Mouse (Mus musculus): ENCODE results near the gene Ptpn13. TPM values are rescaled to one million over a fixed set of nuclear protein-coding genes. Genes with fewer than 3 reads are reported as not detected.

Gene Ptpn13
- polyA plus RNA-seq, 1 experiment from 2014 or later: 3.2 TPM

DNA sequence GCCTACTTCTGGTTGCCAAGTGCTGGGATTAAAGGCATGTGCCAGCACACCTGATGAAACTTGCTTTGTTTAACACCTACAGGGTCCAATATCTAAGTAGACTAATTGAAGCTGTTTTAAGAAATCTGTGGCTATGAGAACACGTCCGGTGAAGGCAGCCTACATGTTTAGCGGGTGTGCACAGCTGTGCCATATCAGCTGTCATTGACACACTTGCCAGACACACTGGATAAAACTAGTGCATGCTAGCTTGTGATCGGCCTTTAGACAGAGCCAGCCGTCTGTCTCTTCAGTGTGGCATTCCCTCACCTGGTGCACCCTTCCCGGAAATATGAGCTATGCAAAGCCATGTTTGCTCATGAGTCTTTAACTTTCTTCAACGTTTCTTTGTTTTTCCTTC, 166.9 kb downstream of the Ptpn13 start:
- no peaks in the 10 kb centered on the region for H3K27me3 ChIP-seq (replicated peaks; ENCODE audit: control insufficient read depth, insufficient read depth, low read length)
- no peaks in the 10 kb centered on the region for H3K36me3 ChIP-seq (ENCODE audit: control insufficient read depth, insufficient read depth, low read length)
- no peaks in the 10 kb centered on the region for H3K9me3 ChIP-seq (ENCODE audit: control insufficient read depth, low read length)
- no peaks in the 10 kb centered on the region for H3K4me1 ChIP-seq (ENCODE audit: control insufficient read depth, insufficient read depth, low read length)
- no peak overlapping the region for H3K9ac ChIP-seq (ENCODE audit: low read depth, low read length)
- no peak for ATAC-seq
- H3K4me2 ChIP-seq (ENCODE audit: low read depth, low read length): no peak overlapping the region
- no peak overlapping the region for H3K4me3 ChIP-seq (ENCODE audit: low read length)
- WGBS: 60% methylated on average over 7 of the region's 7 CpGs
- H3K27ac ChIP-seq (ENCODE audit: low read length): no peak overlapping the region

DNA sequence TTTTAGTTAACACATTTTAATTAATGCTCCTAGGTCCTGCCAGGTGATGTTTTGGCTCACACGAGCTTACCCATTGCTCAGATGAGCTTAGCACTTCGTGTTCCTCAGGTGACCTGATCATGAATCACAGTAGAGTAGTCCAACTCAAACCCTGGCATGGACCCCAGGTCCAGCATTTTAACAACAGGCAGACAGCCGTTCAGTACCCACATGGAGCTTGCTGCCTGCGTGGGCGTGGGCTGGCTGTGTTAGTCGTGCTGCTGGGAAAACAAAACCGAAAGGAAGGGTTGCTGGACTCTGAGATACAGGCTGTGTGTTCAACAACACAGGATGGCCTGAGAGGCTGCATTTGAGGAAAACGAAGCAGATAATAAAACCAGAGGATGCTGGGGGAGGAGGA, 167.7 kb downstream of the Ptpn13 start:
- H3K9me3 ChIP-seq (ENCODE audit: control insufficient read depth, low read length): no peaks in the 10 kb centered on the region
- H3K4me3 ChIP-seq (ENCODE audit: low read length): no peak overlapping the region
- H3K9ac ChIP-seq (ENCODE audit: low read depth, low read length): no peak overlapping the region
- WGBS: 74% methylated on average over 8 of the region's 8 CpGs
- H3K4me1 ChIP-seq (ENCODE audit: control insufficient read depth, insufficient read depth, low read length): no peaks in the 10 kb centered on the region
- no peaks in the 10 kb centered on the region for H3K36me3 ChIP-seq (ENCODE audit: control insufficient read depth, insufficient read depth, low read length)
- no peak for ATAC-seq
- no peak overlapping the region for H3K27ac ChIP-seq (ENCODE audit: low read length)
- H3K27me3 ChIP-seq (replicated peaks; ENCODE audit: control insufficient read depth, insufficient read depth, low read length): no peaks in the 10 kb centered on the region
- H3K4me2 ChIP-seq (ENCODE audit: low read depth, low read length): no peak overlapping the region

DNA sequence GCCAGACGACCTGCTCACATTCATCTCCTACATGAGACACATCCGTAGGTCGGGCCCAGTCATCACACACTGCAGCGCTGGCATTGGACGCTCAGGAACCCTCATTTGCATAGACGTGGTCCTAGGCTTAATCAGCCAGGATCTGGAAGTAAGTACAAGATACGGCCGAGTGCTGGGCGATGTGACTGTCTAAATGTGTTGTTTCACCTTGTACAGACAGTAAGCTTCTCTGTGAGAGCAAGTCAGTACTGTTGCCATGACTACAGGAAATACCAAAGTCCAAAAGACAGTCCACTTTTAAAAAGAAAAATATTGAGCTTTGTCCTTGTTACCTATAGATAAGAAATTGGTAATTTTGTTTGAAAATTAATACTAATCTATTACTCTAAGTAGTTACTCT, 168.6 kb downstream of the Ptpn13 start:
- H3K4me1 ChIP-seq (ENCODE audit: control insufficient read depth, insufficient read depth, low read length): no peaks in the 10 kb centered on the region
- H3K9ac ChIP-seq (ENCODE audit: low read depth, low read length): no peak overlapping the region
- no peaks in the 10 kb centered on the region for H3K36me3 ChIP-seq (ENCODE audit: control insufficient read depth, insufficient read depth, low read length)
- no peak for ATAC-seq
- no peak overlapping the region for H3K27ac ChIP-seq (ENCODE audit: low read length)
- no peak overlapping the region for H3K4me3 ChIP-seq (ENCODE audit: low read length)
- 84% methylated on average over 9 of the region's 9 CpGs for WGBS
- no peak overlapping the region for H3K4me2 ChIP-seq (ENCODE audit: low read depth, low read length)
- no peaks in the 10 kb centered on the region for H3K27me3 ChIP-seq (replicated peaks; ENCODE audit: control insufficient read depth, insufficient read depth, low read length)
- no peaks in the 10 kb centered on the region for H3K9me3 ChIP-seq (ENCODE audit: control insufficient read depth, low read length)

DNA sequence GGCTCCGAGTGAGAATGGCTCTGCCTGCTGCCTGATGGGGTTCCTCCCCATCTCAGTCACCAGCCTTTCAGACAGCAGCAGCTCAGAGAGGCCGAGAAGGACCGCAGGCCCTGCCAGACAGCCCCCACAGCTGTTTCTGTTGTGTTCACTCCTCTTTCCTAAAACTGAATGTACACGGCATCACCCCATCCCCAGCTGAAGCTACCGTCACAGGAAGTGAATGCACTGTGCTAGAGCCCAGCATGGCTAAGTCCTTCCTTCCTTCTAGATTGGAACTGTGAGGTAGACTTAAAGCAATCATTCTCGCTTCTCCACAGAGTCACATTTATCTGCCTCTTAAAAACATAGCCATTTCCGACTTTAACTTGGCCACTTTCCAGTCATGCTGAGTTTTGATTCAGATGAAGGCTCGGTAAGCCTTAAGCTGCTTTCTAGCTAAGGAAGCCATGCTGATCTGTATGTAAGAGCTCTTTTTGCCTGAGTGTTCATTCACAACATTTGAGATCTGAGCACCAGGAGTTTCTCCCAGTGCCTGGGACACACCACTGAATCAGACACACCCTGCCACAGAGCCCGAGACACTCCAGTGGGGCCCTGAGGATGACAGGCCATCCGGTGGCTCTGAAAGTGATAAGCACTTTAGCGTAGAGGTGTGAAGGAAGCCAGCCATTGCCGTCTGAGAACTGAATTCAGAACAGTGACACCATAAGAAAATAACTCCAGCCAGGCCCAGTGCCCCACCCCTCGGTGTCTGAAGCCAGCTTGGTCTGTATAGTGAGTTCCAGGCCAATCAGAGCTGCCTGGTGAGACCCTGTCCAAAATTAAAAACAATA, 170.6 kb downstream of the Ptpn13 start:
- Histone ChIP-seq H3K27ac (ENCODE audit: low read length) (no peak overlapping the region), H3K4me1 (ENCODE audit: control insufficient read depth, insufficient read depth, low read length) (no peaks in the 10 kb centered on the region), H3K27me3 (replicated peaks; ENCODE audit: control insufficient read depth, insufficient read depth, low read length) (no peaks in the 10 kb centered on the region), H3K4me3 (ENCODE audit: low read length) (no peak overlapping the region), H3K9me3 (ENCODE audit: control insufficient read depth, low read length) (no peaks in the 10 kb centered on the region), H3K9ac (ENCODE audit: low read depth, low read length) (no peak overlapping the region), H3K36me3 (ENCODE audit: control insufficient read depth, insufficient read depth, low read length) (no peaks in the 10 kb centered on the region), H3K4me2 (ENCODE audit: low read depth, low read length) (no peak overlapping the region)
- WGBS: 62% methylated on average over 13 of the region's 13 CpGs
- ATAC-seq: no peak

DNA sequence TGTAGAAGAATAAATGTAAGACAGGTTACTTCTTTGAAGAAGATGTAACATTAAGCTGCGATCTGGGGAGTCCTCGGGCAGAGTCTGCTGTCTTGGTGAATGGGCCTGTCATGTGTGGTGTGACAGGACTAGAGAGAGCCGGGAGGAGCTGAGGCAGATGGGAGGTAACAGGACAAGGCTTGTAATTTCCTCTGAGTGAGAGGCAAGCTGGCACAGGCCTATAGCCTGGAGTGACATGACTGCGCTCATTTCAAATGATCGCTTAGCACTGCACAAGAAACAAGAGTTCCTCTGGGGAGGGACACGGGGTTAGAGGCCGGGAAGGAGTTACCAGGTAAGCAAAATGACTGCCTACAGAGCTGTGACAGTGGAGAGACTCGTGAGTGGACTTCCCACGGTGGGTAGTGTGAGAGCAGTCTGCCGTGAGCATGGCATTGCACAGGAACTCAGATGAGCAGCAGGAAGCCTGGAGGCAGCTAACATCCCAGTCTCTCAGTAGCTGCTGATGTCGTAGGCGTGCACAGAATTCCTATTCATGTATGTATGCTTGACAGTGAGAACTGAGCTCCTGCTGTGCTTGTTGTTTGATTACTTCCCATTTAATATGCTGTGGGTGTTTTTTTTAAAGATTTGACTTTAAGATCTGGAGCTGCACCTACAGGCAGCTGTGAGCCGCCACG, 171.6 kb downstream of the Ptpn13 start:
- no peak overlapping the region for H3K27ac ChIP-seq (ENCODE audit: low read length)
- H3K9me3 ChIP-seq (ENCODE audit: control insufficient read depth, low read length): no peaks in the 10 kb centered on the region
- no peak for ATAC-seq
- H3K9ac ChIP-seq (ENCODE audit: low read depth, low read length): no peak overlapping the region
- H3K4me1 ChIP-seq (ENCODE audit: control insufficient read depth, insufficient read depth, low read length): no peaks in the 10 kb centered on the region
- H3K4me2 ChIP-seq (ENCODE audit: low read depth, low read length): no peak overlapping the region
- H3K4me3 ChIP-seq (ENCODE audit: low read length): no peak overlapping the region
- H3K36me3 ChIP-seq (ENCODE audit: control insufficient read depth, insufficient read depth, low read length): no peaks in the 10 kb centered on the region
- no peaks in the 10 kb centered on the region for H3K27me3 ChIP-seq (replicated peaks; ENCODE audit: control insufficient read depth, insufficient read depth, low read length)
- WGBS: 83% methylated on average over 14 of the region's 14 CpGs

DNA sequence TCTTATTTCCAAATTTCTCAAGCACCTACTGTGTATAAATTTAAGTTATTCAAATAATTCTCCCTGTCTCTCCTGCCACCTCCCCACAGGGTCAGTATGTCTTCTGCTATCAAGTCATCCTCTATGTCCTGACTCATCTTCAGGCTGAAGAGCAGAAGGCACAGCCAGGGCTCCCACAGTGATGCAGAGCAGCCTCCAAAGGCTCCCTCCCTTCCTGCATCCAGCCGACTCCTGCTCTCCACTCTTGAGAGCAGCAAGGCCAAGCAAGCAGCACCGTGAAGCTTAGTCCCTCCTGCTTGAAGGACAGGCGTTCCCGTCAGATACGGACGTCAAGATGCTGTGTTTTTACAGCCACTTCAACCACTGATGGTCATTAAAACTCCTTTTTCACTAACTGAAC, 172.6 kb downstream of the Ptpn13 start:
- no peak overlapping the region for H3K27ac ChIP-seq (ENCODE audit: low read length)
- no peaks in the 10 kb centered on the region for H3K36me3 ChIP-seq (ENCODE audit: control insufficient read depth, insufficient read depth, low read length)
- 69% methylated on average over 6 of the region's 6 CpGs for WGBS
- ATAC-seq: no peak
- no peak overlapping the region for H3K4me3 ChIP-seq (ENCODE audit: low read length)
- no peaks in the 10 kb centered on the region for H3K9me3 ChIP-seq (ENCODE audit: control insufficient read depth, low read length)
- no peak overlapping the region for H3K4me2 ChIP-seq (ENCODE audit: low read depth, low read length)
- no peak overlapping the region for H3K9ac ChIP-seq (ENCODE audit: low read depth, low read length)
- H3K4me1 ChIP-seq (ENCODE audit: control insufficient read depth, insufficient read depth, low read length): no peaks in the 10 kb centered on the region
- no peaks in the 10 kb centered on the region for H3K27me3 ChIP-seq (replicated peaks; ENCODE audit: control insufficient read depth, insufficient read depth, low read length)

DNA sequence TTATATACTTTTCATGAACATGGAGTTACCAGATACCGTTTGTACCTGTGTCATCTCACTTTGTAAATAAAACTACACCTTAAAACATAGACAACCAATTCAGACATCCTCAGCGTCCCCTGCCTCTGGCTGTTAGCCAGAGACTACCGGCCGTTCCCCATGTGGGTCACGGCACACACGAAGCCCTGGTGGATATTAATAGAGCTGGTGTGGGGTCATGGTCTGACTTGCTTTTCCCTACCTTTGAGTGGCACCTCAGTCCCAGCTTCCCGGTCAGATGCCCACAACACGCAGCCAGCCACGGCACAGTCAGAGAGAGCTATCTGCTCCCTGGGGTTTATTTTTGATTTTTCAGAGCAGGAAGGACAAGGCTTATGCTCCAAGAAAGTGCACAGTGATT, 173.3 kb downstream of the Ptpn13 start:
- WGBS: 78% methylated on average over 9 of the region's 9 CpGs
- H3K9me3 ChIP-seq (ENCODE audit: control insufficient read depth, low read length): no peaks in the 10 kb centered on the region
- no peak overlapping the region for H3K4me2 ChIP-seq (ENCODE audit: low read depth, low read length)
- no peak for ATAC-seq
- no peak overlapping the region for H3K4me3 ChIP-seq (ENCODE audit: low read length)
- no peak overlapping the region for H3K27ac ChIP-seq (ENCODE audit: low read length)
- no peaks in the 10 kb centered on the region for H3K36me3 ChIP-seq (ENCODE audit: control insufficient read depth, insufficient read depth, low read length)
- H3K9ac ChIP-seq (ENCODE audit: low read depth, low read length): no peak overlapping the region
- no peaks in the 10 kb centered on the region for H3K4me1 ChIP-seq (ENCODE audit: control insufficient read depth, insufficient read depth, low read length)
- no peaks in the 10 kb centered on the region for H3K27me3 ChIP-seq (replicated peaks; ENCODE audit: control insufficient read depth, insufficient read depth, low read length)

DNA sequence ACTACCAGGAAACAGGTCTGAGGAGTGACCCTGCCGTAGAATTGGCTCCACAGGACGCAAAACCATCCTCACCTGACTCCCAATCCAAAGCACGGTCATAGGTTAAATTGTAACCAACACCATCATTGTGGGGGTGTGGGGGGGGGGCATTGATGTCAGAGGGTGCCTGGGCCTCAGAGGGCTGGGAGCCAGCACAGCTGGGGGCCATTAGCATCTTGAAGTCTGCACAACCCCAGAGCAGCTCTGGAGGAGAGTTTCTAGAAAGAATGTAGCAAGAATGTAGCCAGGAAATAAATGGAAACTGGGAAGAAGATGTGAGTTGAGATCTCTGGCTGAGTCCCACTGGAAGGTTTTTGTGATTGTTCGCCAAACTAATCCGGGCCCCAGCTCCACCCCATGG, 173.9 kb downstream of the Ptpn13 start:
- no peak overlapping the region for H3K4me3 ChIP-seq (ENCODE audit: low read length)
- H3K27ac ChIP-seq (ENCODE audit: low read length): no peak overlapping the region
- H3K27me3 ChIP-seq (replicated peaks; ENCODE audit: control insufficient read depth, insufficient read depth, low read length): no peaks in the 10 kb centered on the region
- no peak for ATAC-seq
- H3K9me3 ChIP-seq (ENCODE audit: control insufficient read depth, low read length): no peaks in the 10 kb centered on the region
- H3K4me1 ChIP-seq (ENCODE audit: control insufficient read depth, insufficient read depth, low read length): no peaks in the 10 kb centered on the region
- no peak overlapping the region for H3K4me2 ChIP-seq (ENCODE audit: low read depth, low read length)
- no peak overlapping the region for H3K9ac ChIP-seq (ENCODE audit: low read depth, low read length)
- H3K36me3 ChIP-seq (ENCODE audit: control insufficient read depth, insufficient read depth, low read length): no peaks in the 10 kb centered on the region
- 72% methylated on average over 5 of the region's 5 CpGs for WGBS

DNA sequence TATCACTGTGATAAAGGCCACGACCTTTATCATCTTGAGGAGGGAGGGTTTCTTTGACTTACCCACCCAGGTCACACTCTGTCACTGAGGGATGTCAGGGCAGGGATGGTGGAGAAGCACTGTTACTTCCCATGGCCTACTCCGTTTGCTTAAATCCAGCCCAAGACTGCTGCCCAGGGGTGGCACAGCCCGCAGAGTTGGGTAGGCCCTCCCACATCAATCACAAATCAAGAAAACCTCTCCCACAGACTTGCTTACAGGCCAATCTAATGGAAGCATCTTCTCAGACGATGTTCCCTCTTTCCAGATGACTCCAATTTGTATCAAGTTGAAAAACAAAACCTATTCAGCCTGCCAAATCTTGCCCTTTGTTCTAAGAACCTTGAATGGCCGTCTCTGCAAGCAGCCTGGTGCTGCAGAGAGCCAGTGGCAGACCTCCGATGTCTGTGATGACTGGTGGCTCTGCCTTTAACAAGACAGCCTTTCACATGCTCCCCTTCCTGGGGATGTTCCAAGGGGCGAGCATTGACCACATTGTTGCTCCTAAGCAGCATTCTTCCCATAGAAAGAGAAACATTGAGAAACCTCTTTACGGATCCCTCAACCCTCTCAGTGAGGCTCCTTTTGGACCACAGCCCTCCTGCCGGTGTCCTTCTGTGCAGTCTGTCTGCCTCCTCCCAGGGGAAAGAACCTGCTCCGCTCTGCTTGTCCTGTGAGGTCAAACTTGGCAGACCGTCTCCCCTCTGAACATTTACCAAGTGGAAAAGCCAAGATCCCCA, 178.3 kb downstream of the Ptpn13 start:
- 66% methylated on average over 11 of the region's 11 CpGs for WGBS
- no peak overlapping the region for H3K9ac ChIP-seq (ENCODE audit: low read depth, low read length)
- no peaks in the 10 kb centered on the region for H3K27me3 ChIP-seq (replicated peaks; ENCODE audit: control insufficient read depth, insufficient read depth, low read length)
- H3K36me3 ChIP-seq (ENCODE audit: control insufficient read depth, insufficient read depth, low read length): no peaks in the 10 kb centered on the region
- no peak for ATAC-seq
- no peak overlapping the region for H3K4me2 ChIP-seq (ENCODE audit: low read depth, low read length)
- H3K4me3 ChIP-seq (ENCODE audit: low read length): no peak overlapping the region
- no peaks in the 10 kb centered on the region for H3K9me3 ChIP-seq (ENCODE audit: control insufficient read depth, low read length)
- H3K4me1 ChIP-seq (ENCODE audit: control insufficient read depth, insufficient read depth, low read length): no peaks in the 10 kb centered on the region
- H3K27ac ChIP-seq (ENCODE audit: low read length): no peak overlapping the region
